Mouse (Mus musculus) liver, embryonic 14.5 days (tissue): ENCODE data around the gene Agrp.

Source experiments
- CTCF ChIP-seq: IDR thresholded peaks from 2 replicates; pipeline ENCODE4 v1.5.1; 2016; ENCODE audit warnings: antibody characterized with exemption, low read depth, control low read depth
- EP300 ChIP-seq: IDR thresholded peaks from 2 replicates; pipeline ENCODE4 v1.6.1; 2016; ENCODE audit warnings: antibody characterized with exemption, low read depth

DNA sequence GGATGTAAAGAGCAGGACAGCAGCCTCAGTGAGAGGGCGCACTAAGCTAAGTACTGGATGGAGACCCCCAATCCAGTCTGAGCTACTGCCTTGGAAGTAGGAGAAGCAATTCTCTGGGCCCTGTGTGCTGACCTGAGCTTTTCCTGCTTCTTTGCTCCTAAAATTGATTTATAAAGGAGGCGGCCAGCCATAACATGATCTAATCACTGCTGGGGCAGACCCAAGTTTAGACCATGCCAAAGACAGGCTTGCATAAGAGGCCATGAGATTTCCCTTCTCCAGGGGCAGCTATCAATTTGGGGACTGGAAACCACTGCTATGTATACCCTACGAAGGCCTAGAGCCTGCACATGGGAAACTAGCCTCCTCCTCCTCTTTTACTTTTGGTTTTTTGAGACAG, 107.9 kb downstream of the Agrp start:
- no peak for TF ChIP-seq CTCF
- no peak for TF ChIP-seq EP300
